Mouse (Mus musculus) E14TG2a.4 (cell line): ENCODE measurements around the gene Hoxb1.

Source experiments
- H3K27me3 ChIP-seq: 2 replicates; pipeline ENCODE4 v1.6.1; 2014; ENCODE audit warnings: low read length, control low read depth; ENCODE audit not compliant: insufficient read depth
- H3K36me3 ChIP-seq: 2 replicates; pipeline ENCODE4 v1.6.1; 2014; ENCODE audit warnings: low read length, control low read depth; ENCODE audit not compliant: insufficient read depth
- H3K4me1 ChIP-seq: replicated peaks from 2 replicates; pipeline ENCODE4 v1.6.1; 2014; ENCODE audit warnings: low read depth, low read length, control low read depth
- H3K4me3 ChIP-seq: replicated peaks from 2 replicates; pipeline ENCODE4 v1.5.1; 2014; ENCODE audit warnings: mild to moderate bottlenecking, low read length
- H3K9me3 ChIP-seq: 2 replicates; pipeline ENCODE4 v1.6.1; 2014; ENCODE audit warnings: low read length, control low read depth
- CTCF ChIP-seq: conservative IDR thresholded peaks from 2 replicates; pipeline ENCODE4 v1.5.1; 2014; ENCODE audit warnings: low read length
- NANOG ChIP-seq: IDR thresholded peaks from 2 replicates; pipeline ENCODE4 v1.6.1; 2014; ENCODE audit warnings: borderline replicate concordance, low read length, mixed read lengths
- POU5F1 ChIP-seq: IDR thresholded peaks from 2 replicates; pipeline ENCODE4 v1.6.1; 2014; ENCODE audit warnings: low read length, borderline replicate concordance

The Hoxb1 gene

DNA sequence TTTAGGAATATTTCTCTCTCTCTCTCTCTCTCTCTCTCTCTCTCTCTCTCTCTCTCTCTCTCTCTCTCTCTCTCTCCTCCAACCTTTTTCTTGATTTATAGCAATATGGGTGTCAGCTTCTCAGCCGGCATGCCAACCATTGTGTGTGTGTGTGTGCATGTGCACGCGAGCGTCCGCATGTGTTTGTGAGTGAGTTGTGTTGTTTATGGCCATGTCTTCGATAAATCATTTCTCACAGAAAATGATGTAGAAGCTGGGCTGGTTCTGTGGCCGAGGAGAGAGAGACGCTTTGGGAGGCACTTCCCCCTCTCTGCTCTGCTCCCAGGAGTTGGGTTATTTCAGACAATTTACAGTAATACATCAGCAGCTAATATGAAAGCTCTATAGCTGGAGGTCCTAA lies 36.9 kb upstream of the Hoxb1 start:
- TF ChIP-seq POU5F1: no peak
- no peak for TF ChIP-seq NANOG
- no peak for TF ChIP-seq CTCF
- no peaks in the 10 kb centered on the region for H3K36me3 ChIP-seq
- H3K4me3 ChIP-seq: no peak overlapping the region
- peaks cover 9% of the 10 kb centered on the region for H3K9me3 ChIP-seq
- peaks cover 100% of the 10 kb centered on the region for H3K27me3 ChIP-seq
- H3K4me1 ChIP-seq: peaks cover 60% of the 10 kb centered on the region

DNA sequence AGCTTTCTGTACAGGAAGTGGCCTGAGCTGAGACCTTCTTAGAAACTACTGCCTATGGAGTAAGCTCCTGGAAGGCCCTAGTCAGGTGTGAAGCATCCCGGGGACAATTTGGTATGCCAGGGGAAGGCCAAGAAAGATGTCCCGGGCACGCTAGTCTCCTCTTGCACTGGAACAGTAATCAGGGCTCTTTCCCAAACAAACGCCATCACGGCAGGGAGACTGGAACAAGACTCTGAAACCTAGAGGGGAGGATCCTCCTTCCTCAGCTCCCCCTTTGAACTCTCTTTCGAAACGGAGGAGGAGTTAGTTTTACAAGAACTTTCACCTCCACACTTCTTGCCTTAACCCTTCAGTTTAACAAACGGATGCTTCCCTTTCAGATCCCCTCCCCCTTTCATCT lies 33.4 kb upstream of the Hoxb1 start:
- Histone ChIP-seq H3K4me1 (peaks cover 44% of the 10 kb centered on the region), H3K27me3 (peaks cover 100% of the 10 kb centered on the region), H3K9me3 (peaks cover 13% of the 10 kb centered on the region), H3K36me3 (no peaks in the 10 kb centered on the region), H3K4me3 (peak overlapping the region; percentile 51; the same call in 1 of the 2 replicates)
- no peak for TF ChIP-seq CTCF
- TF ChIP-seq NANOG: no peak
- no peak for TF ChIP-seq POU5F1

DNA sequence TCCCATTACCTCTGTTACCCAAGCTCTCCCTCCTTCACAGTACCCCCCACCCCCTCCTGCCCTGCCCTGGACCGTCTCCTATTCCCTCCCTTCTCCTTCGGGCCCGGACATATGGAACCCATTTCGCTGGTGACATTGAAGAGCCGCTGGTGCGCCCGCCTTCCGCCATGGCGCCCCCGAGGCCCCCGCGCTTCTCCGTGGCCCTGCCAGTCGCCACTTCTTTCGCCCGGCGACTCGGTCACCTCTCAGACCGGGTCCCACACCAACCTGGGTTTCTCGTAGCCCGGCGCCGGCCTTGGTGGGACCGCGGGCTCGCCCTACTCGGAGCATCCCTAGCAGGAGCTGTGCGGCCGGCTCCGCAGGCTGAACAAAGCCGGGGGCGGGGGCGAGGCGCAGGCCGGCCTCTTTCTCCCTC lies 32.9 kb upstream of the Hoxb1 start:
- H3K4me3 ChIP-seq: peak overlapping the region; percentile 51
- peaks cover 39% of the 10 kb centered on the region for H3K4me1 ChIP-seq
- no peaks in the 10 kb centered on the region for H3K36me3 ChIP-seq
- TF ChIP-seq CTCF (no peak), NANOG (no peak), POU5F1 (no peak)
- H3K27me3 ChIP-seq: peaks cover 100% of the 10 kb centered on the region
- peaks cover 13% of the 10 kb centered on the region for H3K9me3 ChIP-seq

GRCm38 (mm10) chr11:96333241-96334001 lies 32.1 kb upstream of the Hoxb1 start:
- Histone ChIP-seq H3K36me3 (no peaks in the 10 kb centered on the region), H3K4me1 (peaks cover 39% of the 10 kb centered on the region), H3K9me3 (peaks cover 13% of the 10 kb centered on the region), H3K4me3 (peak overlapping the region; percentile 51), H3K27me3 (peaks cover 100% of the 10 kb centered on the region)
- TF ChIP-seq CTCF: no peak

GRCm38 (mm10) chr11:96334002-96334364 lies 31.6 kb upstream of the Hoxb1 start:
- Histone ChIP-seq H3K36me3 (no peaks in the 10 kb centered on the region), H3K4me1 (peaks cover 38% of the 10 kb centered on the region), H3K9me3 (peaks cover 12% of the 10 kb centered on the region), H3K27me3 (peaks cover 100% of the 10 kb centered on the region), H3K4me3 (no peak overlapping the region)
- no peak for TF ChIP-seq POU5F1
- no peak for TF ChIP-seq CTCF
- no peak for TF ChIP-seq NANOG

DNA sequence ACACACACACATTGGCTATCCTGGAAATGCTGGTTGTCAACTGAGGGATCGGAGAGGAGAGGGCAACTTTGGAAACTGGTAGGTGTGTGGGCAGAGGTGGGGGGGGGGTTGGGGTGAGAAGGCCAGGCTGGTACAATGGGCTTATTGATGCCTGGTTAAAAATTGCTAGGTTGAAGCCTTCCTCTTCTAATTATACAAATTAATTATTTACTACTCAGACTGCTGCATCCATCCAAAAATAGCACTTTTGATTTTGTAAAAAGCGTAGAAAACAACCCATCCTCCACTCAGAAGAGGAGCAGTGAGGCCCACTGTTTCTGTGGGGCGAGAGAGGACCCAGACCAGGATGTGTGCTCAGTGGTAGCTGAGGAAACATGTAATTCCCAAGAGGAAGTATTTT lies 30.6 kb upstream of the Hoxb1 start:
- Histone ChIP-seq H3K36me3 (no peaks in the 10 kb centered on the region), H3K9me3 (peaks cover 6% of the 10 kb centered on the region; the same call in 1 of the 2 replicates), H3K27me3 (peaks cover 100% of the 10 kb centered on the region), H3K4me1 (peaks cover 31% of the 10 kb centered on the region), H3K4me3 (no peak overlapping the region)
- TF ChIP-seq CTCF: no peak
- TF ChIP-seq NANOG: no peak
- TF ChIP-seq POU5F1: no peak

DNA sequence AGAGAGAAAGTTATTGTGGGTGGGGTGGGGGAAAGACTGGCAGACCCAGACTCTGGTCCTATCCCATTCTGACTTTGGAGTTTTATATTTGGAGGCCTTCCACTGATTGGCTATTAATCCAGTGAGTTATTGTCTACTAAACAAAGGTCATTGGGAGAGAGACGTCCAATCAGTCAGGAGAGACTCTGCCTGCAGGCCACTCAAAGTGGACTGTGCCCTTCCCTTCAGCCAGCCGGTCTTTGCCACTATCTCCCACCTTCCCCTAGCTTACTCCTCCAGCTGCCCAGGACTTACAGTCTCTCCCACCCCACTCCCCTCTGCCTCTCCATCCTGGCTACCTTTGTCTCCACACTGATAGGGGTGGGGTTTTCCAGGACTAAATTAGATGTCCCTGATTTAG lies 29.0 kb upstream of the Hoxb1 start:
- 0 out of 2 replicates have a peak, but pooled peaks cover 3% of the 10 kb centered on the region for H3K9me3 ChIP-seq
- H3K36me3 ChIP-seq: no peaks in the 10 kb centered on the region
- H3K27me3 ChIP-seq: peaks cover 100% of the 10 kb centered on the region
- peaks cover 27% of the 10 kb centered on the region for H3K4me1 ChIP-seq
- no peak overlapping the region for H3K4me3 ChIP-seq
- TF ChIP-seq NANOG (no peak), POU5F1 (no peak), CTCF (no peak)

- TF ChIP-seq POU5F1 (no peak), CTCF (no peak), NANOG (no peak)
- Histone ChIP-seq H3K36me3 (no peaks in the 10 kb centered on the region), H3K27me3 (peaks cover 100% of the 10 kb centered on the region), H3K9me3 (0 out of 2 replicates have a peak, but pooled peaks cover 3% of the 10 kb centered on the region), H3K4me1 (peaks cover 27% of the 10 kb centered on the region), H3K4me3 (no peak overlapping the region)
Observed at GRCm38 (mm10) chr11:96337026-96337425, 28.5 kb upstream of the Hoxb1 start.
